Mouse (Mus musculus) naive thymus-derived CD4-positive, alpha-beta T cell, adult 2 months (primary cell): Measurements from ENCODE around the gene Mis12.

Experiments
- DNase-seq: peaks from one replicate; pipeline ENCODE4 v3.0.0-alpha.2; 2011; ENCODE audit warnings: low read depth

Gene Mis12

DNA sequence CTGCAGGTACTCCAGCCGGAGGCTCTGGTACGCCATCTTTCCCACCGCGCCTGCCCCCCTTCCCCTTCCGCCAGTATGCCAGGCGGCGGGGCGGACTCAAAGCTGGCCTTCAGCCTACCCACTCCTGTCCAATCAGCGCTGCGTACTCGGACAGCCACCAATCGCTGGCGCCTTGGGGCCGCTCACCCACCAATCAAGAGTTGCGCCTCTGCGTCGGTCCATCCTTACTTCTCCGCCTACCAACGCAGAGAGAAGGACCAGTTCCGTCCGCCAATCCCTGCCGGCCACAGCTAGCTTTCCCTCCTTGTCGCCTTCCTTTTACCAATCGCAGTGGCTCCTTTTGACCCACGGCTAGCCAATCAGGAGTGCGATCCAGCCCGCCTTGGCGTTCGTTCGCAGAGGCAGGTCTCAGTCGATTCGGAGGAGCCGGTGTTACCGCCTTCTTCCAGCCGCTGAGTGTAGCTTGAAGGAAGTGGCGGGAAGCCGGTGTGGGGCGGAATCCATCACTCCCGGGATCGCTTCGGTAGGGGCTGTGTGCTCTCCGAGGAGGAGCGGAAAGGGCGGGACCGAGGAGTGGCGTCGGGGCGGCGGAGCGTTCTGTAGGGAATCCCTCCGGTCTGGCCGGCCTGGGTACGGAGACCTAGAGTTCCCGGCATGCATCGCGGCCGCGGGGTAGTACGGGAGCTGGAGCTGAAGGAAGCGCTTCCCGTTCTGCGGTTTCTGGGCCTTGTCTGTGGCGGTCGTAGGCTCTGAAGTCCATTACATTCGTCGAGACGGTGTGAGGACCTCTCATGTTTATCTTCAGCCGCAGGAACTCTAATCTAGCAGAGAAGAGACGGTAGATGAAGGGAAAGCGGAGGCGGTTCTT is at the start of gene Mis12, which contains the start of gene Derl2:
TSS of gene Mis12 (plus strand) at position 411 of the 868 bp plus-strand sequence.
TSS of gene Derl2 (minus strand) at position 641 of the 868 bp plus-strand sequence.
- DNase-seq = peak; percentile 99

DNA sequence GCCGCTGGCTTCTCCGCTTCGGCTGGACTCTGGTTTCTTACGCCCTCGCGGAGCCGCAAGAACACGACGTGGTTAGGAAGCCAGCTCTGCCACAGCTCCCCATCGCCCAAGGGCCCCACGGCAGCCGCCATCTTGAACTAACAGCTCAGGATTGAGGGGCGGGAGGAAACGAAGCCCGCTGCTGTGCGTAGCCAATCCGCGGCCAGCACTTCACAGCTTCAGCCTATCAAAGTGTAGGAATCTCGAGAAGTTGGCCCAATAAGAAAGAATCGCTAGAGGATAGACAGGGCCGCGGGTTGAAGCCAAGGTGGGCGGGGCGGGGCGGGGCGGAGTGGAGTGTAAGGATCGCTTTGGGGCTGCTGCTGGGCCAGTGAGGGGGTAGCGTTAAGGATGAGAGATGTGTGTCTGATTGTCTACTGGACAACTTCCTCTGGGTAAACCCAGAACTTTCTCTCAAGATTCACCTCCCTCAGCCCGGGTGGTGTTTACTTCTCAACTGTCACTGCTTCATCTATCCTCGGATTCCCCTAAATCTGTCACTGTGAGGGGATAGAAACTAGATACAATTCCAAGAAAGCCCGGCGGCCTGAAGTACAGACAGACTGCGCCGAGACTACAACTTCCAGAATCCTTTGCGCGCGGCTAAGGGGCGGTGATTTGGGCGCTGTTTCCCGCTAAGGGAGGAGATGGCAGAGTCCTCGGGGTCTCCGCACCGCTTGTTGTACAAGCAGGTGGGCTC is 49.4 kb upstream of the Mis12 start, which contains the start of the genes Nup88 and Rpain:
TSS of gene Nup88 (minus strand) at position 153 of the 739 bp plus-strand sequence.
TSS of gene Rpain (plus strand) at position 393 of the 739 bp plus-strand sequence.
- peak; percentile 97 for DNase-seq

DNA sequence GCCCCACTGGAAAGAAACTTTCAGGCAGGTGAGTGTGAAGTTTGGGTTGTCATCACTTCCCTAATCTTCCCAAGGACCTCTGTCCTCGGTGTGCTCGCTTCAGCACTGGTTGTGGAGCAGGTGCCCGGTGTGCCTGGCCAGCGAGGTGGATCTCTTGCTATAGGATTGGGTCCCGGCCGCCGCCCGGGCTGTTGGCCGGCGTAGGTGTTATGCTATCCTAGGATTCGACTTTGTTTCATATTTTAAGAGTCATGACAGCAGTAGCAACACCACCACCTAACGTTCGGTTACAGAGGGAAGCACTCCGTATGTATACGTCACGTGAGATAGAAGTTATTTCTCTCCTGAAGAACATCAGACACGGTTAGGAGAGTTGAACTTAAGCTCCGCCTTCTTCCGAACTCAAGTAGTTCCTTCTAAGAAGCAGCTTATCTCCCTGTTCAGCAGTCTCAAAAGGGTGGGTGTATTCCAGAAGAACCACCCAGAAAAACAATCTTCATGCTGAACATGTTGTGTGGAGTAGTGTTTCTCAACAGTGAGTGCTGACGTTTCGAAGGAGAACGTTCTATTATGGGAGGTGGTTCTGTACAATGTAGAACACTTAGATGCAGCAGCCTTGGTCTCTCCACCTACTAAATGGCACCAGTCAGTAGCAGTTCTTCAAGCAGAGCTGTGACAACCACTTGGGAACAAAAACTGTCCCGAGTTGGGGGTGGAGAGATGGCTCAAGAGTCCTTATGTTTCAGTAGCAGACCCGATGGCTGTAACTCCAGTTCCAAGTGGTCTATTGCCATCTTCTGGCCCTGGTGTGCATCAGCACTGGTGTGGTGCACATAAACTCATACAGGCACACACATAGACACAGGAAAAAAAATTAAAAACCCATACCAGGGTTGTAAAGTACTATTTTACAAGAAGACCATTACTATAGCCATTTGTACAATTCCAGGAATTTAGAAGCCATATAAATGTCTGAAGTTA is 48.6 kb upstream of the Mis12 start:
- DNase-seq = peak; percentile 76

DNA sequence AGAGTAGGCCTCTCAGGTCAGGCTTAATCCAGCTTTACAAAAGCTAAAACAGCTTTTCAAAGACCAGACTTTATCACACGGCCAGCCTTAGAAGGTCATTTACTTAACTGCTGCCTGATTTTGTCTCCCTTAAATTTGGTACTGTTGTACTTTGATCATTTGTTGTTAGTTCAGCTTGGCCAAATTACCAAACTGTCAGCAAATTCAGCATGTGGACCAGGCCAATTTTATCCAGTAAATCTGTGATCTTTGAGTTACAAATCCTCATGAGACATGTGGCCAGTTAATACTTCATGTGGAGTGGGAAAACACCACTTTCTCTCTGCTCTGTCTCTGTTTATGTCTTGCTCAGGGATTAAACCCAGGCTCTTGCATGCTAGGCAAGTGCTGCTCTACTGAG is 46.8 kb upstream of the Mis12 start:
- DNase-seq = no peak

DNA sequence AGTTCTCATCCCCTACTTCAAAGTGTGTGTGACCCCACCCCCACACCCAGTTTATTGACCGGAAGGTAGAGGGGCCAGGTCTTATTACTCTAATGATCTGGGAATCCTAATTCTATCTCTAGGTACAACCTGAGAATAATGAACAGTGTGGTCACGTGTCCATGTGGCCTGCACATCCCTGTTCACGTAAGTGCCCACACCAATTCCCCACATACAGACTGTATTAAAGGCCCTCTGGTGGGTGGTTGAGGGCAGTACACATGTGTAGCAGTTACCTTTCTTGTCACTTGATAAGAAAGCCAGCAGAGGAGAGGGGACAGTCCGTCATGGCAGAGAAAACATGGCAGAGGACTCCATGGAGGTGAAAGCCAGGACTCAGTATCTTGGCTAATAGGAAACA is 45.5 kb upstream of the Mis12 start:
- peak; percentile 36 for DNase-seq

DNA sequence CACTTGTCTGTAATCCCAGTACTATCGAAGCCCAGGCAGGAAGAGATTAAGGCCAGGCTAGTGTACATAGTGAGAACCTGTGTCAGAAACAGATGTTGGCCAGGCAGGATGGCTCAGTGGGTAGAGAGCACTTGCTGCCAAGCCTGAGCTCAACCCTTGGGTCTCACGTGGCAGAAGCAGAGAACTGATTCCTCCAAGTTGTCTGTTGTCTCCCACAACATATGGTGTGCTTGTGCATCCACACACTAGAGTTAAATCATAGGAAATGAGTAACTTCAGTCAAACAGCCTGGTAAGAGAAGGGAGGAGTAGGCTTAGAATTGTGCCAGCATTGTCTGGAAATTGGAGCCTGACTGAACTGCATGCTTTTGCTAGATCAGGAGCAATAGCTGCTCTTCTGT is 44.2 kb upstream of the Mis12 start:
- DNase-seq = no peak

DNA sequence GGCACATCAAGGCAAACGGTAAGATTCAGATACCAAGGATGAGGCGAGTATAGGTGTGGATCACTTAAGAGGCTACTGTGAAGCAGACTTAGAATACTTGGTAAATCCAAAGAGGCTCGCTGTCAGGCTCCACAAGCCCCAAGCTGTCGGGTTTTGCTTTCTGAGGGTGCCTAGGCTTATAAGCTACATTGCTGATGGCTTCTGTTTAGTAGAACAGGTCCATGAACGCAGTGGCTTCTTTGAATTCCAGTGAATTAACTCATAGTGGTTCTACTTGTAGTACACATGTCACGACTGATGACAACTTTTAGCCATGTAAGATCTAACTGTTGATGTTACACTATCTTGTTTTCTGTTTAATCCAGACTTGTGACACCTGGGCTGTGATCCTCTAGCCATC is 42.1 kb upstream of the Mis12 start:
- DNase-seq = no peak

DNA sequence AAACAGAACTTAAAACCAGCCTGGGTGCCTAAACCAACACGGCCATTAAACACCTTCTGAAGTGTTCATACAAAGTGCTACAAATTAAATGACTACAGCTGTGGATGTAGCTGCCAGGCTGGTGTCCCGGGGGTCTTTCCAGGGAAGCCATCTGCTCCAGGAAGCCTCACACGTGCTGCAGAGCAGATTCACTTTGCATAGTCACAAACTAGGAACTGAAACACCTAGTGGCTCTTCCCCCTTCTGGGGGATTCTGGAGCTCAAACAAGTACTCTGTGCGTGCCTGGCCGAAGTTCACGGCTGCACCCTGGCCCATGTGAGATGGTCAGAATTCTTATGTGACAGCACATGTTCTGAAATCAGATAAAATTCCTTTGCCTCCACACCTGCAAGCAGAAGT is 39.2 kb upstream of the Mis12 start:
- DNase-seq = no peak

DNA sequence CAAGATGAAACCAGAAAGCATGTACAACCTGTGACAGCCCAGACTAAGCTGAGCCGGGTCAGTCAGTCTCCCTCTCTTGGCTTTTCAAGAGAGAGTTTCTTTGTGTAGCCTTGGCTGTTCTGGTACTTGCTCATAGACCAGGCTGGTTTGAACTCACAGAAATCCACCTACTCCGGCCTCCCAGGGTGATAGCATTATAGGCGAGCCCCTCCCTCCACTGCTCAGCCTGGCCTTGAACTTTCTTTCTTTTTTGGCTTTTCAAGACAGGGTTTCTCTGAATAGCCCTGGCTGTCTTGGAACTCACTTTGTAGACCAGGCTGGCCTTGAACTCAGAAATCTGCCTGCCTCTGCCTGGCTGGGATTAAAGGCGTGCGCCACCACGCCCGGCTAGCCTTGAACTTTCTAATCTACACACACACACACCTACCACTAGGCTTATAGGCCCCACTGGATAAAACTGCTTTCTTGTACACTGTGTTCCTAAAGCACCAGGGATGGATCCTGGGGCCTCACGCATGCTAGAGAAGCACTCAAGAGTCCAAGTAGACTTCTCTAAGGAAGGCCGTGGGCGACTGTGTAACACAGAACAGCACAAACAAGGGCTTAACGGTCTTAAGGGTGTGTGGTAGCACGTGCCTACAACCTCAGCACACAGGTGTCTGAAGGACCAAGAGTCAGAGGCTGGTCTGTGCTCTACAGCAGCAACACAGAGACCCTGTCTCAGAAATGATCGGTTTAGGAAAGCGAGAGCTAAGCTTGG is 38.5 kb upstream of the Mis12 start:
- no peak for DNase-seq

DNA sequence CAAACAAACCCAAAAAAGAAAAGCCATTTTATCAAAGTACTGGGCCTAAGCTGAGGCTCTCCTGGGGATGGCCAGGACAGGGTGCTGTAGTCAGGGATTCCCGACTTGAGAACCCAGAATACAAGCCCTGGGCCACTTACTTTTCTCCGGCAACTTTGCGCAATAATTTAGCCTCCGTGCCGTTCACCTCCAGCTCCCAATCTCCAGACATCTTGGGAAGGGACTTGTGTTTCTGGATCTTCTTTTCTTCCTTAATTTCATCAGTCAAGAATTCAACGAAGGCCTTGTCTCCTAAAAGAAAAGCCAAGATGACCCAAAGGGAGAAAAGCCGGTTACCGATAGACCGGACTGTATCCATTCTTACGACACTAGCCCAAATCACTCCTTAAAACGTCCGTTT is 37.4 kb upstream of the Mis12 start:
- DNase-seq = peak; percentile 18

DNA sequence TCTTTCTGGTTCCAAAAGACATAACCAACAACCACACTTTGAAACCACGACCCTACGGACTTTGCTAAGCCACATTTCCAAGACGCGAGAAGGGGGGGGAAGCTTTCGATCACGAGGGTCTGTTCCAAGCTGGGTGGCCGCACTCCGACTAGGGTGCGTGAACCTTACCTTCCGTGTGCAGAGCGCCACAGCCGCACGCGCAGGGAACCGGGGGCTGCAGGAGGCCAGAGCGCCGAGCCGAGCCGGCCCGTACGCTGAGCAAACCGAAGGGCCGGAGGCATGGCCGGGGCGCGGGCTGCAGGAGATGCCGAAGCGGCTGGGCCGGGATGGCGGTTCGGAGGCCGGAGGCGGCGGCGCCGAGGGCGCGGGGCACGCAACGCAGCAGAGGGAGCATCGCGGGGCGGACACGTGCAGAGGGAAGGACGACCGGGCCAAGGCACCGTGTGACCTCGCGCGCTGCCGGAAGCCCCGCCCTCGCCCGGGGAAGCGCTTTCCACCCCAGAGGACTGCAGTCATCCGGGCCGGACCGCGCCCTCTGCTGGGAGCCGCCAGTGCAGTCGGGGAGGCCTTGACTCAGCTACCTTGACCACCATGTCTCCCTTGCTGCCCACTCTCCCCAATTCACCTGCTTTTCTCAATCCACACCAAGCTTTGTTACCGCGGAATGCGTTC is 36.7 kb upstream of the Mis12 start, which contains the start of gene C1qbp:
TSS of gene C1qbp (minus strand) at position 470 of the 672 bp plus-strand sequence.
- peak; percentile 91 for DNase-seq

DNA sequence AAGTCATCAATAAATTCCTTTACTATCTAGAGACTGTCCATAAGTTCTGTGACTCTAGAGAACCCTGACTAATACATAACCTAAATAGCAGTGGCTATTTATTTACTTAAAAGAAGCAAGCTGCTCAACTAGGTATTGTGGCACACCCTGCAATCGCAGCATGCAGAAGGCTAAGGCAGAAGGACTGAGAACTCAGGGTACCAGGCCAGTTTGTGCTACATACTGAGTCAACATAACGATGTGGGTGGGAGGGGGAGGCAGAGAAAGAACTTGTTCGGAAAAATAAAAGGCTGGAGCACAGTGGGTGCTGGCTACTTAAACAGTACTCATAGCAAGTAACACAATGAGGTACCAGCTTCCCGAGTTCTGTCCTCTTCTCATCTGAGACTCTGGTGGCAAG is 18.2 kb upstream of the Mis12 start:
- no peak for DNase-seq

DNA sequence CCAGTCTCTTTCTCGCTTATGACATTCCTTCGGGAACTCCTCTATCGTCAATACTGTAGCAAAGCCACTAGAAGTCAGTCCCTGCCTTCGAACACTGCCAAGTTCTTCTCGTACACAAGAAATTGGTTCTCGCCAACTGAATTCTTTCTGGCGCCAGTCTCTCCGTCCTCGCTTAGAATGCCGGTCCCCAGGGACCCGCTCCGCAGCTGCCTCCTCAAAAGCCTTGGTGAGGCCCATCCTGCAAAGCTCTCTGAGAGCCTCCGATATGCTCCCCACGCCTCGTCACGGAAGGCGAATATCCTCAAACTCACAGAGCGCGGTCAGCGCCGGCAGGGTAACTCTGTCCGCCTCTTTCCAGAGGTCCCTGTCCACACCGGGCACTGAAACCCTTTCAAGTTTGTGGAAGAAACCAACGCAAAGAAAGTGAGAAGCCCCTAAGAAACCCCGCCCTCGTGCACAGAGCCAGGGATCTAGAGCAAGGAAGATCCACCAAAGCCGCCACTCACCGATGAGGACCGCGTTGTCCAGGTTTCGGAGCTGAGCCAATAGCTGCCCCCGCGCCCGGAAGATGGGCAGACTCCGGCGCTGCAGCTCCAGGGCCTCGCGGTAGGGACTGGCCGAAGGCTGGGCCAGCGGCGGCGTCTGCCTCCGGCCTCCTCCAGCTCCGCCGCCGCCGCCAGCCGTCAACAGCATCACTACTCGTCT is 15.6 kb upstream of the Mis12 start:
- DNase-seq = no peak

DNA sequence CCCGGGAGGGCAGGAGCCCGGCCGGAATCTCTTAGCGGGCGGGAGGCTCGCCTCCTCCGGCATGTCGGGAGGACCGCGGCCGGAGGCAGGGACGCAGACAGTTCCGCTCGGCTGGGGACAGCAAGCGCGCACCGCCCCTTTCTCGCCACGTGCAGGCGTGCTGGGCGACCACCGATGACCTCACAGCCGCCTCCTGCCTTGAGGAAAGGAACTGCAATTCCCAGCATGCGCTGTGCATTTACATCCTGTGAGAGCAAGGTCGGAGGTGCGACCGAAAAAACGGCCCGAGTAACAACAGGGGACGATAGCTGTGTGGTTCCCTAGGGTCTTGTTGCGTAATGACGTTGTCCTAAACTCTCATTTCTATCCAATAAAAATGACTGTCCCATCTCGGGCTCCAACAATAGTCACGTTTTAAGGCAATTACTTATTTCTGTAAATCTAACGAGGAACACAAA is 15.1 kb upstream of the Mis12 start, which contains the start of gene Dhx33:
TSS of gene Dhx33 (minus strand) at position 122 of the 458 bp plus-strand sequence.
- peak; percentile 99 for DNase-seq

DNA sequence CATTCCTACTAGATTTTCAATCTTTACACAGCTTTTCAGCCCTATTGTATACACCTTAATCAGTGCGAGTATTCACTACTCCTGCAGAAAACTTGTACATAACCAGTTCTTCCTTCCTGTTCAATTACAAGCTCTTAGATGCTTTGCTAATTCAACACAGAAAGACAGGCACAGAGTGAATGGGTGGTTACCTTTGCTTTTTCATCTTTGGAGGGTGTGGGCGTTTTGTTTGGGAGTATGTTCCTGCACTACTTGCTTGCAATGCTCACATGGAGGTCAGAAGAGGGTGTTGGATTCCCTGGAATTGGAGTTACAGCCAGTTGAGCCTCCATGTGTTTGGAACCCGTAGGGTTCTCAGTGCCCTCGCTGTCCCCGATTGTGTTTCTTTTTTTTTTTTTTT is 14.4 kb upstream of the Mis12 start:
- peak; percentile 48 for DNase-seq

DNA sequence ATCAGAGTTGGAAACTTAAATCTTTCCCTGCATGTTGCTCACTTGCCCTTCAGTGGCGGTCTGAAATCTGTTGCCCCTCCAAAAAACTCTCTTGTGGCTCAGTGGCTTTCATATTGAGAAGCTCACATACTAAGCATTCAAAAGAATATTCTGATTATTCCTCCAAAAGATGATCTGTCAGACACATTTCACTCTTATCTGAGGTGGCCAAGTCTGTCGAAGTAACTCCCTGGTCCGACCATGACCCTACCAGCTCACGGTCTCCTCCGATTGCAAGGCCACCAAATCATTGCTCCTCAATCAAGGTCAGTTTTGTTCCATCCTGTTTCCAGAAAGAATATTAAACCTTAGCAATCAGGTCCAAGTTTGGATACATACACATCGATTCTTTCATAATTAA is 12.4 kb upstream of the Mis12 start:
- DNase-seq = no peak

DNA sequence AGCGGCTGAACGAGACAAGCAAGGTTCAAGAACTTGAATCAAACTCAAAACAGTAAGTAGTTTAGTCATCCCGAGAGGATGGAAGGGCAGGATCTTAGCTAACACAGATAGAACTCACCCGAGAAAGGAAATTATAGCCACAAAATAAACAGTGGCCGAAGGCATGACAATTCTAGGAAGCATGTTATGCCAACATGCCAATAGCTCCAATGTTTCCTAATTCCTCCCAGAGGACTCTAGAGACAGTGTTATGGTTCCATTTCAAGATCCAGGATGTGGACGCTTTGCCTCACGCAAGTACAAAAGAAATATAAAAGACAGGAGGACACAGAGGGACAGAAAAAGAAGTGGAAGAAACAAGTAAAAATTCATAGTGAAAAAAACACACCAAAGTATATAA is 11.6 kb upstream of the Mis12 start:
- no peak for DNase-seq

DNA sequence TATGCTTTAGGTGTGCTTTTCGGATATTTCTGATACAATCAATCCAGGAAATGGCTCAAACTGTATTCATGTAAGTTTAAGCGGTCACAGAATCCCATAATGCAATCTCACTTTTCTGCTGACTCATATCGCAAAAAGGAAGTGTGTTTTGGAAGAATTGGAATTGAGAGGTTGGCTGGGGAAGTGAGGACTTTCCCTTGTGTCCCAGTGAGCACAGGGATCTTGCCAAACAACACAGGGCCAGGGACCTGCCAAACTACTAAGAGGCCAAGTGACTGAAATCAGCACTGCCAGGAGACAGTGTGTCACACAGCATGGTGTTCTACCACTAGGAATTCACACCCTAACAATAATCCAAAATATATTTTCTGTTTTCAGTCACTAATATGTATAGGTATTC is 11.1 kb upstream of the Mis12 start:
- DNase-seq = no peak

DNA sequence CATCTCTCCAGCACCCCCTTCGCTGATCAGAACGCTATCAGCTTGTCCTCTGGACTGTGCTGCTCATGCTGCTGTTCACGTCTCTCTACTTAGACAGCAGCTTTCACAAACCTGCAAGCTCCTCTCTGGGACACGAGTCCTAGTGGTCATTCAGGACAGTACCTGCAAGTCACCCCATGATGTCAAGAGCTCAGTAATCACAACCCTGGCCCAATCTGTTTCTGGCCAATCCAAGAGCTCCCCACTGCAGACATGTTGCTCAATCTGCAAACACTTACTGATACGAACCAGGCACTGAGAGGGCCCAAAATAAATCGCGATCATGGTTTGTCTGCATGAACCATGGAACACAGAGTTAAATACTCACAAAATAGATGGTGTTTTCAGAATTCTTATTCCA is 6.7 kb upstream of the Mis12 start:
- DNase-seq = no peak

DNA sequence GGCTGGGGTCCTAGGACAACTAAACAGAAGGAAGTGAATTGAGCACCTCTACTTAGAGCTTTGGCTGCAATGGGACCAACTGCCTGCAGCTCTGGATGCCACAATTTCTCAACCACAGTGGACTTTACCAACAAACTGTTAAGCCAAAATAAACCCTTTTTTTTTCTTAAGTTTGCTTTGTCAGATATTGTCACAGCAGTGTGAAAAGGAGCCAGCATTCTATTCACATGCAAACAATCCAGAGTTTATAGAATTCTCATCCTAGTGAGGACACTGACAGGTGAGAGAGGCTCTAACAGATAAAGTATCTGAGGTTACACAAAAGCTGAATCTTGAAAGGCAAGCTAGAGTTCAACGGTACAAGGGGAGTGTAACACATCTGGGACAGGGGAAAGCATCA is 2.4 kb upstream of the Mis12 start:
- DNase-seq = no peak
